ENCODE assay signal across 1 mouse cellular context in genomic region chr10:128442718-128443117, GRCm38 (mm10).
TF ChIP-seq lines count a peak whose summit lies in the region.

No protein-coding gene starts in this region.

TF ChIP-seq in MEL, 35 proteins besides CTCF, POLR2A, EP300 and RAD21:
- TF ChIP-seq KAT2A (conservative IDR thresholded peaks at IDR 0.05; ENCODE audit: low read depth, low read length): no peak
- no peak for TF ChIP-seq SMC3 (IDR thresholded peaks at IDR 0.05; ENCODE audit: low read depth, low read length)
- TF ChIP-seq POLR2AphosphoS2 (IDR thresholded peaks at IDR 0.05; ENCODE audit: low read length): 0 out of 2 replicates have a peak, but pooled peaks have one; percentile 58
